14 mouse cellular contexts compared by ENCODE assay signal in genomic region chr5:124022365-124022764, GRCm38 (mm10). TPM values are rescaled to one million over a fixed set of nuclear protein-coding genes. Genes with fewer than 3 reads are reported as not detected.
DNase-seq lines count a peak whose midpoint lies in the region; ATAC-seq and TF ChIP-seq lines count a peak whose summit lies in the region.
"Had no signal": no experiment of that assay in that cellular context is flagged by ENCODE, and none has a peak within 500 bp of the region (broad histone marks: within the 10 kb centered on the region; RNA-seq: fewer than 3 reads in every experiment).

No protein-coding gene starts in this region.

- no peaks in the 10 kb centered on the region for H3K9me3 ChIP-seq in lung, embryonic 15.5 days
- H3K9me3 ChIP-seq in CH12.LX (replicated peaks; ENCODE audit: low read length), result no peaks in the 10 kb centered on the region
- H3K9me3 ChIP-seq in liver, postnatal 0 days (ENCODE audit: low read length), result no peaks in the 10 kb centered on the region
- H3K9me3 ChIP-seq: hindbrain, embryonic 15.5 days; neural tube, embryonic 15.5 days; stomach, embryonic 15.5 days had no signal

- no peak for DNase-seq in lung, postnatal 36 days
- no peak for DNase-seq in CH12.LX (ENCODE audit: extremely low read depth)
- no peak for DNase-seq in liver, postnatal 0 days
- no peak for DNase-seq in left cerebral cortex, adult 11 months (ENCODE audit: low spot score)
- no peak for DNase-seq in layer of hippocampus, adult 9-11 months
- DNase-seq: heart, adult 2 months; kidney, postnatal 10 days; lung, embryonic 14.5 days had no signal

- H3K4me2 ChIP-seq in lung, embryonic 15.5 days, result no peak overlapping the region
- H3K4me2 ChIP-seq in CH12.LX (ENCODE audit: insufficient read depth, low read depth, poor library complexity, severe bottlenecking), result peak overlapping the region; percentile 90
- peak overlapping the region; percentile 64 for H3K4me2 ChIP-seq in liver, postnatal 0 days (ENCODE audit: low read depth, low read length)
- H3K4me2 ChIP-seq: hindbrain, embryonic 15.5 days; lung, embryonic 14.5 days; neural tube, embryonic 15.5 days; stomach, embryonic 15.5 days had no signal

- WGBS in lung, embryonic 15.5 days, result 55% methylated on average over 7 of the region's 7 CpGs
- WGBS in liver, postnatal 0 days (ENCODE audit: insufficient replicate concordance), result 23% methylated on average over 7 of the region's 7 CpGs

- dilution Hi-C loops in CH12.LX (cut with MboI; ENCODE audit: extremely low pct_ligation_motif_present, extremely low pct_unique_long_range_greater_than_20kb, low sequenced_read_pairs), result no loop called here

- in situ Hi-C loops in CH12.LX (cut with MboI; ENCODE audit: low pct_ligation_motif_present, low pct_unique_long_range_greater_than_20kb, low sequenced_read_pairs), result no loop called here

- no peak overlapping the region for H3K4me3 ChIP-seq in lung, embryonic 15.5 days
- peak overlapping the region in 1 of 3 experiments; percentile 9 for H3K4me3 ChIP-seq in CH12.LX (replicated peaks in 1 of 3; ENCODE audit: low read depth in 2 of 3, low read length in 2 of 3, poor library complexity in 1 of 3)
- no peak overlapping the region for H3K4me3 ChIP-seq in bone marrow macrophage, adult 2 months (ENCODE audit: insufficient read depth, low read length)
- peak overlapping the region; percentile 7; the same call in 1 of the 2 replicates for H3K4me3 ChIP-seq in liver, postnatal 0 days (ENCODE audit: low read depth, low read length)
- H3K4me3 ChIP-seq: heart, adult 2 months; hindbrain, embryonic 15.5 days; neural tube, embryonic 15.5 days; stomach, embryonic 15.5 days had no signal

- no peak for ATAC-seq in lung, embryonic 15.5 days (ENCODE audit: borderline replicate concordance, extremely low read depth, low FRiP score, low TSS enrichment)
- no peak for ATAC-seq in liver, postnatal 0 days
- ATAC-seq: midbrain, embryonic 16.5 days had no signal

- H3K27ac ChIP-seq in lung, embryonic 15.5 days, result peak overlapping the region; percentile 83; the same call in 1 of the 2 replicates
- peak overlapping the region; percentile 8; the same call in 1 of the 2 replicates for H3K27ac ChIP-seq in CH12.LX (ENCODE audit: insufficient read depth, low read depth)
- H3K27ac ChIP-seq in bone marrow macrophage, adult 2 months (ENCODE audit: insufficient read depth, low read depth, low read length), result peak overlapping the region; percentile 31
- H3K27ac ChIP-seq in liver, postnatal 0 days (ENCODE audit: low read depth), result peak overlapping the region; percentile 56
- H3K27ac ChIP-seq: heart, adult 2 months; hindbrain, embryonic 15.5 days; neural tube, embryonic 15.5 days; stomach, embryonic 15.5 days had no signal

- no peak for TF ChIP-seq CTCF in CH12.LX (conservative IDR thresholded peaks at IDR 0.05 in 1 of 2, IDR thresholded peaks at IDR 0.05 in 1 of 2; ENCODE audit: low read depth in 2 of 2, low read length in 2 of 2)
- TF ChIP-seq CTCF in bone marrow macrophage, adult 2 months (IDR thresholded peaks at IDR 0.05; ENCODE audit: low read depth, low read length), result no peak
- TF ChIP-seq CTCF in liver, postnatal 0 days (IDR thresholded peaks at IDR 0.05; ENCODE audit: low read depth), result no peak

- no peaks in the 10 kb centered on the region for H3K36me3 ChIP-seq in lung, embryonic 15.5 days
- H3K36me3 ChIP-seq in CH12.LX (replicated peaks in 1 of 2; ENCODE audit: control insufficient read depth in 1 of 2, insufficient read depth in 1 of 2, low read length in 1 of 2), result peaks cover 3 to 49% of the 10 kb centered on the region in 2 experiments
- peaks cover 8% of the 10 kb centered on the region; the same call in 1 of the 2 replicates for H3K36me3 ChIP-seq in liver, postnatal 0 days (replicated peaks; ENCODE audit: insufficient read depth, low read length)
- H3K36me3 ChIP-seq: hindbrain, embryonic 15.5 days; stomach, embryonic 15.5 days had no signal

- no peak overlapping the region for H3K9ac ChIP-seq in lung, embryonic 15.5 days
- H3K9ac ChIP-seq in CH12.LX (ENCODE audit: insufficient read depth, low read depth), result peak overlapping the region; percentile 48
- H3K9ac ChIP-seq in liver, postnatal 0 days (replicated peaks), result peak overlapping the region; percentile 45
- H3K9ac ChIP-seq: hindbrain, embryonic 15.5 days; lung, embryonic 14.5 days; neural tube, embryonic 15.5 days; stomach, embryonic 15.5 days had no signal

- H3K4me1 ChIP-seq in lung, embryonic 15.5 days, result peaks cover 77% of the 10 kb centered on the region
- peaks cover 47 to 91% of the 10 kb centered on the region in 2 experiments for H3K4me1 ChIP-seq in CH12.LX (ENCODE audit: control insufficient read depth in 1 of 2, insufficient read depth in 2 of 2)
- peaks cover 87% of the 10 kb centered on the region for H3K4me1 ChIP-seq in bone marrow macrophage, adult 2 months (ENCODE audit: control insufficient read depth, insufficient read depth, low read length)
- peaks cover 89% of the 10 kb centered on the region for H3K4me1 ChIP-seq in liver, postnatal 0 days (ENCODE audit: insufficient read depth)

- H3K27me3 ChIP-seq in lung, embryonic 15.5 days, result no peaks in the 10 kb centered on the region
- no peaks in the 10 kb centered on the region for H3K27me3 ChIP-seq in CH12.LX (replicated peaks)
- no peaks in the 10 kb centered on the region for H3K27me3 ChIP-seq in liver, postnatal 0 days (ENCODE audit: insufficient read depth, low read length)
- H3K27me3 ChIP-seq: hindbrain, embryonic 15.5 days; neural tube, embryonic 15.5 days; stomach, embryonic 15.5 days had no signal

- no peak for TF ChIP-seq RAD21 in CH12.LX (IDR thresholded peaks at IDR 0.05; ENCODE audit: low read depth, low read length)

- peak; percentile 84 for TF ChIP-seq EP300 in CH12.LX (IDR thresholded peaks at IDR 0.05; ENCODE audit: low read length)
- no peak for TF ChIP-seq EP300 in liver, postnatal 0 days (IDR thresholded peaks at IDR 0.05; ENCODE audit: low read depth)

- no peak for TF ChIP-seq POLR2A in CH12.LX (IDR thresholded peaks at IDR 0.05; ENCODE audit: low read depth, low read length)
- TF ChIP-seq POLR2A in bone marrow macrophage, adult 2 months (IDR thresholded peaks at IDR 0.05; ENCODE audit: borderline replicate concordance, low read depth, low read length), result no peak

- H3K79me2 ChIP-seq in CH12.LX (replicated peaks; ENCODE audit: control insufficient read depth, extremely low read depth, insufficient read depth, poor library complexity, severe bottlenecking), result peaks cover 20% of the 10 kb centered on the region

TF ChIP-seq in CH12.LX, 34 proteins besides CTCF, POLR2A, EP300 and RAD21 (continues in another document):
- peak; percentile 63 for TF ChIP-seq SIN3A (IDR thresholded peaks at IDR 0.05; ENCODE audit: low read length)
- no peak; the same call in 1 of the 2 replicates for TF ChIP-seq HCFC1 (IDR thresholded peaks at IDR 0.05; ENCODE audit: low read depth, low read length)
- 0 out of 2 replicates have a peak, but pooled peaks have one; percentile 27 for TF ChIP-seq ETS1 (conservative IDR thresholded peaks at IDR 0.05; ENCODE audit: low read depth, low read length)
- peak; percentile 68 for TF ChIP-seq MAX (IDR thresholded peaks at IDR 0.05; ENCODE audit: low read length)
- TF ChIP-seq E2F4 (IDR thresholded peaks at IDR 0.05; ENCODE audit: insufficient replicate concordance, low read depth, low read length), result no peak
- TF ChIP-seq ZKSCAN1 (IDR thresholded peaks at IDR 0.05; ENCODE audit: borderline replicate concordance, low read depth, low read length), result no peak
- TF ChIP-seq POLR2AphosphoS2 (IDR thresholded peaks at IDR 0.05; ENCODE audit: low read depth, low read length), result no peak
- TF ChIP-seq CHD1 (IDR thresholded peaks at IDR 0.05; ENCODE audit: low read depth, low read length), result peak; percentile 88; the same call in 1 of the 2 replicates
- peak; percentile 53; the same call in 1 of the 2 replicates for TF ChIP-seq ELF1 (IDR thresholded peaks at IDR 0.05; ENCODE audit: low read depth, low read length)
- TF ChIP-seq BHLHE40 (IDR thresholded peaks at IDR 0.05; ENCODE audit: low read depth, low read length), result peak; percentile 62; the same call in 1 of the 2 replicates
- no peak for TF ChIP-seq SMC3 (IDR thresholded peaks at IDR 0.05; ENCODE audit: low read depth, low read length)
- TF ChIP-seq NRF1 (IDR thresholded peaks at IDR 0.05; ENCODE audit: low read depth, low read length), result no peak
- peak; percentile 57; the same call in 1 of the 2 replicates for TF ChIP-seq JUN (IDR thresholded peaks at IDR 0.05; ENCODE audit: insufficient read depth, low read depth, low read length)
- TF ChIP-seq GABPA (IDR thresholded peaks at IDR 0.05; ENCODE audit: insufficient replicate concordance, low read depth, low read length), result no peak
- no peak for TF ChIP-seq USF2 (conservative IDR thresholded peaks at IDR 0.05; ENCODE audit: low read depth, low read length)
- no peak for TF ChIP-seq TBP (conservative IDR thresholded peaks at IDR 0.05; ENCODE audit: low read depth, low read length)
- TF ChIP-seq MXI1 (IDR thresholded peaks at IDR 0.05; ENCODE audit: low read depth, low read length), result peak; percentile 28; the same call in 1 of the 2 replicates
- no peak for TF ChIP-seq ZC3H11A (IDR thresholded peaks at IDR 0.05; ENCODE audit: low read depth, low read length)
- TF ChIP-seq USF1 (IDR thresholded peaks at IDR 0.05; ENCODE audit: low read depth, low read length), result no peak
- TF ChIP-seq MYC (IDR thresholded peaks at IDR 0.05; ENCODE audit: low read depth, low read length), result peak; percentile 78
- TF ChIP-seq MAZ (IDR thresholded peaks at IDR 0.05; ENCODE audit: low read depth, low read length), result peak; percentile 72; the same call in 1 of the 2 replicates
- TF ChIP-seq MAFK (IDR thresholded peaks at IDR 0.05; ENCODE audit: insufficient replicate concordance, low read length), result peak; percentile 71; the same call in 1 of the 2 replicates

RNA-seq across cellular contexts. Expression of gene Vps37b, which starts 9.7 kb away (rescaled TPM):
- polyA plus RNA-seq in lung, embryonic 15.5 days (2015; fragmentation: Nextera tagmentation; extraction: Ambion mirVana), result 38.1 and 41.3 TPM in 2 replicates
- total RNA-seq in CH12.LX (2012; rRNA removed) (8.3 and 8.7 TPM in 2 replicates), CH12.LX (2014; rRNA removed) (10.2 and 10.6 TPM in 2 replicates)
- polyA plus RNA-seq in CH12.LX (2012; ENCODE audit: insufficient read length, low read depth), result 23.5 and 24.7 TPM in 2 replicates
- 16.8 and 18.2 TPM in 2 replicates for polyA plus RNA-seq in bone marrow macrophage, adult 2 months (2012; ENCODE audit: insufficient read depth, insufficient read length, missing spikeins)
- 16.4 and 17.6 TPM in 2 replicates for polyA plus RNA-seq in liver, postnatal 0 days (2015; fragmentation: Nextera tagmentation; extraction: Ambion mirVana)

RNA-seq across cellular contexts. Expression of gene Hip1r, which starts 48.9 kb away (rescaled TPM):
- polyA plus RNA-seq in lung, embryonic 15.5 days (2015; fragmentation: Nextera tagmentation; extraction: Ambion mirVana), result 11.8 and 13.3 TPM in 2 replicates
- 48.4 and 49.8 TPM in 2 replicates for total RNA-seq in CH12.LX (2012; rRNA removed)
- total RNA-seq in CH12.LX (2014; rRNA removed), result 26.1 and 28.3 TPM in 2 replicates
- 42.1 and 44.7 TPM in 2 replicates for polyA plus RNA-seq in CH12.LX (2012; ENCODE audit: insufficient read length, low read depth)
- polyA plus RNA-seq in bone marrow macrophage, adult 2 months (2012; ENCODE audit: insufficient read depth, insufficient read length, missing spikeins), result 0.51 and 0.64 TPM in 2 replicates
- polyA plus RNA-seq in liver, postnatal 0 days (2015; fragmentation: Nextera tagmentation; extraction: Ambion mirVana), result 10.1 and 13.5 TPM in 2 replicates

Comparison
In these comparisons a context has a peak if more than half of its experiments do, and no peak if none do; other contexts are left out.
1. H3K27ac ChIP-seq: peak in every context shown above with its lines; median percentile 83 in lung, embryonic 15.5 days; 56 in liver, postnatal 0 days; 31 in bone marrow macrophage, adult 2 months; 8 in CH12.LX.